Mouse (Mus musculus): ENCODE results near the gene Per2.

The Per2 gene

GRCm38 (mm10) chr1:91435606-91436130 lies 23.5 kb downstream of the Per2 start:
- no peak for DNase-seq (ENCODE audit: low read depth in 1 of 2, low spot score in 2 of 2)

- DNase-seq (ENCODE audit: low read depth in 1 of 2, low spot score in 2 of 2), result no peak
Observed at GRCm38 (mm10) chr1:91434905-91435304, 24.2 kb downstream of the Per2 start.

GRCm38 (mm10) chr1:91430761-91431160 lies 28.4 kb downstream of the Per2 start:
- DNase-seq (ENCODE audit: low read depth in 1 of 2, low spot score in 2 of 2), result no peak

- no peak for DNase-seq (ENCODE audit: low read depth in 1 of 2, low spot score in 2 of 2)
Observed at GRCm38 (mm10) chr1:91429212-91429611, 29.9 kb downstream of the Per2 start.

- peak in 1 of 2 experiments; percentile 43 for DNase-seq (ENCODE audit: low read depth in 1 of 2, low spot score in 2 of 2)
Observed at GRCm38 (mm10) chr1:91428614-91429013, 30.5 kb downstream of the Per2 start.

- DNase-seq (ENCODE audit: low read depth in 1 of 2, low spot score in 2 of 2), result no peak
Observed at GRCm38 (mm10) chr1:91426397-91426796, 32.7 kb downstream of the Per2 start.

- DNase-seq (ENCODE audit: low read depth in 1 of 2, low spot score in 2 of 2), result no peak
Observed at GRCm38 (mm10) chr1:91420601-91421065, 38.5 kb downstream of the Per2 start.

- DNase-seq (ENCODE audit: low read depth in 1 of 2, low spot score in 2 of 2), result no peak
Observed at GRCm38 (mm10) chr1:91419862-91420600, 39.1 kb downstream of the Per2 start.

- DNase-seq (ENCODE audit: low read depth in 1 of 2, low spot score in 2 of 2), result no peak
Observed at GRCm38 (mm10) chr1:91417991-91418390, 41.1 kb downstream of the Per2 start.

GRCm38 (mm10) chr1:91415311-91415710 lies 43.8 kb downstream of the Per2 start:
- DNase-seq (ENCODE audit: low read depth in 1 of 2, low spot score in 2 of 2), result no peak

- DNase-seq (ENCODE audit: low read depth in 1 of 2, low spot score in 2 of 2), result no peak
Observed at GRCm38 (mm10) chr1:91414903-91415302, 44.2 kb downstream of the Per2 start.

- DNase-seq (ENCODE audit: low read depth in 1 of 2, low spot score in 2 of 2), result no peak
Observed at GRCm38 (mm10) chr1:91413898-91414594, 45.1 kb downstream of the Per2 start, which contains the start of gene Hes6. TSS of gene Hes6 (minus strand) at chr1:91414038.

GRCm38 (mm10) chr1:91413536-91413897 lies 45.6 kb downstream of the Per2 start:
- DNase-seq (ENCODE audit: low read depth in 1 of 2, low spot score in 2 of 2), result no peak

- DNase-seq (ENCODE audit: low read depth in 1 of 2, low spot score in 2 of 2), result peak; percentile 76 to 83
Observed at GRCm38 (mm10) chr1:91413030-91413506, 46.1 kb downstream of the Per2 start.

GRCm38 (mm10) chr1:91412286-91413029 lies 46.7 kb downstream of the Per2 start:
- DNase-seq (ENCODE audit: low read depth in 1 of 2, low spot score in 2 of 2), result no peak

GRCm38 (mm10) chr1:91411631-91412285 lies 47.4 kb downstream of the Per2 start:
- no peak for DNase-seq (ENCODE audit: low read depth in 1 of 2, low spot score in 2 of 2)

GRCm38 (mm10) chr1:91407819-91408218 lies 51.3 kb downstream of the Per2 start:
- no peak for DNase-seq (ENCODE audit: low read depth in 1 of 2, low spot score in 2 of 2)

- no peak for DNase-seq (ENCODE audit: low read depth in 1 of 2, low spot score in 2 of 2)
Observed at GRCm38 (mm10) chr1:91405406-91406169, 53.5 kb downstream of the Per2 start.

- DNase-seq (ENCODE audit: low read depth in 1 of 2, low spot score in 2 of 2), result no peak
Observed at GRCm38 (mm10) chr1:91404976-91405375, 54.1 kb downstream of the Per2 start.

Measured in monocyte, adult 2 months (primary cell).